Mouse (Mus musculus) gastrocnemius, postnatal 14 days (tissue): ENCODE results near the gene 1700025G04Rik. TPM values are rescaled to one million over a fixed set of nuclear protein-coding genes. Genes with fewer than 3 reads are reported as not detected.

Experiments
- DNase-seq: peaks from one replicate; pipeline ENCODE4 v3.0.0; 2021; ENCODE audit warnings: mixed read lengths
- intact Hi-C: fragments of 180-260 bp; cut with DNase I; formaldehyde crosslinking; loops from one replicate; pipeline ENCODE4 v1.15.1; 2025; ENCODE audit warnings: low total_unique reads
- total RNA-seq, 2 experiments: library from RNA; stranded (reverse); gene quantifications; 2 replicates each; pipeline ENCODE4 v1.2.3; 2021

Gene 1700025G04Rik
- total RNA-seq, 2 experiments from 2014 or later: 50.2 to 53.4 TPM

DNA sequence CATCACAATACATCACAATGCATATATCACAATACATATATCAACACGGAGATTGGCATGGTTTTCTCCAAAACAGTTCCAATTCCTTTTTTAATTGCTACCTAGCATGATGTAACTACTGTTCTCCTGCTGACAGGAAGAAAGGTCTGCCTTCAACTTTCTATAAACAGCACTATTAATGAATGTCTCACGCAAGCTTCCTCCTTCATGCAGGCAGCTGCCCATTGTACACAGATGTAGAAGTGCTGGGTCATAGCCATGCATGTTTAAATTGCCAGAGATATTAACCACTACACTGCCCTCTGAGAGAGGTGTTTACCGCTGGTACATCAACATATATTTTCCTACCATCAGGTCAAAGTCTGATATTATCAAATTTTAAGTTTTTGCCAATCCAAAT lies 113.1 kb downstream of the 1700025G04Rik start:
- intact Hi-C loops: no loop called here

DNA sequence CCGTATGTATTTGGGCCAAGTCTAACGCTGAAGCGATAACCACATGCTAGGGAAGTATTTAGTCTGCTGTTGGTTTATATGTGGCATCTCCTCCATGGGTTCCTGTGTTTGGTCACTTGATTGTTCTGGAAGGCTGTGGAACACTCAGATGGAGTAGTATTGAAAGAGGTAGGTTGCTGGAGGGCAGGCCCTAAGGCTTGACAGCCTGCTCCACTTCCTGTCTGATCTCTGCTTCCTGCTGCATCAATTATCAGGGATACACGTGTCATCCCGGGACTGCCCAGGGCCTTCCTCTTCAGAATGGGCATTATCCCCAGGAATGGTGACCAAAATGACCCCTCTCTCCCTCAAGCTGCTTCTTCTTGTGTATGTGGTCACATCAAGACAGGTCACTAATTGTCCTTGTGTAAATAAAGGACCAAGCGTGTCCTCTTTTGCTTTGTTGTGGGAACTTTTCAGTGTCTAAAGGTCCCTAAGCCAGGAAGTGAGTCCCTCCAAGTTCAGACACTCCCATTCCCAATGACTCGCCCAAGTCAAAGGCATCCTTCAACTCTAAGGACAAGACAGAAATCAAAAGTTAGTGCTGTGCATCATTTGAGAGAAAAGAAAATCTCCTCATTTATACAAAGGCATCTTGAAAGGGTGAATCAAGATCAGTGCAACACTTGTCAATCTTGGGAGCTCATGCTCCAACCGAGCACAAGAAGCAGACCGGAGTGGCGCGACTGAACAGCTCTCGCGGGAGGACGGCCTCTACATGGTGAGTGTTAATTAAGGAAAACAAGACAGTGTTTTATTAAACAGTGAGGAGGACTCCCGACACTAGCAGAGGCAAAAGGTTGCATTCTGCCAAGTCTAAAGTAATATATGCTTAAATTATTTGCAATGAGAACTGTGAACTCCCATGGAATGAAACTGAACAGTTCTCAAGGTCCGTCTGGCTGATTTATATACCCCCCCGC lies 114.2 kb downstream of the 1700025G04Rik start:
- DNase-seq: no peak
- intact Hi-C loops: no loop called here

More for the DNA sequence above, 113.1 kb downstream of the 1700025G04Rik start:
- no peak for DNase-seq

- intact Hi-C loops: no loop called here
Observed at GRCm38 (mm10) chr1:151974887-151975286, 115.0 kb downstream of the 1700025G04Rik start.

DNA sequence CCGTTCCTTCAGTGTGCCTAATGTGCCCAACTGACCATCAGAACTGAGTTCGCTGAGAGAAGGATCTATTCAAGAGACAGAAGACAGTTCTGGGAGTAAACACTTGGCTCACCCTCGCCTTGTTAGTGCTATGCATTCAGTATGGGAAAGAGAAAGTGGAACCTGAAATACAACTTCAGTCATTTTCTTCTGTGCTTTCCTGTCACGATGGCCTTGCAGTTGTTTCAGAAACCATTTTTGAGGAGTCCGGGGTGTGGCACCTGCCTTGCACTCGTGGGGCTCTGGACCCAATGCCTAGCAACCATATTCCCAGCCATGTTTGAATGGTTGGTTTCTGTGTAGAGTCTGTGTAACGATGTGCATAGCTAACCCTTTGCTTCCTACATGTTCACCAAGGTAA lies 115.5 kb downstream of the 1700025G04Rik start:
- no peak for DNase-seq
- intact Hi-C loops: no loop called here

More at GRCm38 (mm10) chr1:151974887-151975286, 115.0 kb downstream of the 1700025G04Rik start:
- DNase-seq: no peak

GRCm38 (mm10) chr1:151973110-151973700 lies 116.7 kb downstream of the 1700025G04Rik start:
- intact Hi-C loops: no loop called here
- no peak for DNase-seq

GRCm38 (mm10) chr1:151971581-151971980 lies 118.3 kb downstream of the 1700025G04Rik start:
- intact Hi-C loops: no loop called here
- DNase-seq: no peak

DNA sequence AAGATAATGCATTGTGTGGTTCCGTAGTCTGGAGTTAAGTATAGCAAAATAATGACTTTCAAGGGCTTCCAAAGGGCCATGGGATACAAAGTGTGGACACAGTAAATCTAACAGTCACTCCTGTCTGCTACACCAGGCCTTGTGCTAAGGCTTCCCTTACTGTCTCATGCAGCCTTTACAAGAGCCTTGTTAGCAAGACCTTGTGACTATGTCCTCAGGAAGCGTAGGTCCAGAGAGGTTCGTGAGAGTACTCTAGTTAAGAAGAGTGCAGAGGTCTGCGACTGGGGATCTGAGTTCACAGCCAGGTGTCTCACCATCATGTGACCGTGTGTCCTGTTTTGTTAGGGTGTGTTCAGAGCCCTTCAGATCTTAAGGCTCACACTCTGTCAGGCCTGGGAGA lies 121.8 kb downstream of the 1700025G04Rik start:
- DNase-seq: no peak
- intact Hi-C loops: no loop called here

DNA sequence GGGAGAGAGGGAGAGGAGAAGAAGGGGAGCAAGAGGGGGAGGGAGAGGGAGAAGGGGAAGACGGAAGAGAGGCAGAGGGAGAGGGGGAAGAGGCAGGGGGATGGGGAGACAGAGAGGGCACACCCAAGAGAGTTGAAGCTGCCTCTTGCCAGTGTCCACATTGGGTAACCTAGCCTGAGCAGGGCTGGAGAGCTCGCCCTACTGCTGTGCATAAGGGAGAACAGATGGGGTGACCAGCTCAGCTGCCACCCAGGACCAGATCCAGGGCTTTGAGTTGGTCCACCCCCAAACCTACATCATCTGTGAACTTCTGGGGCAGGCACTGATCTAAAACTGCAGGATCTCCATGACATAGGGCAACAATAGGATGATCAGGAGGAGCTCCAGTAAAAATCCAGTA lies 125.1 kb downstream of the 1700025G04Rik start:
- intact Hi-C loops: no loop called here
- DNase-seq: no peak

GRCm38 (mm10) chr1:151963248-151963647 lies 126.7 kb downstream of the 1700025G04Rik start:
- intact Hi-C loops: no loop called here
- DNase-seq: no peak

DNA sequence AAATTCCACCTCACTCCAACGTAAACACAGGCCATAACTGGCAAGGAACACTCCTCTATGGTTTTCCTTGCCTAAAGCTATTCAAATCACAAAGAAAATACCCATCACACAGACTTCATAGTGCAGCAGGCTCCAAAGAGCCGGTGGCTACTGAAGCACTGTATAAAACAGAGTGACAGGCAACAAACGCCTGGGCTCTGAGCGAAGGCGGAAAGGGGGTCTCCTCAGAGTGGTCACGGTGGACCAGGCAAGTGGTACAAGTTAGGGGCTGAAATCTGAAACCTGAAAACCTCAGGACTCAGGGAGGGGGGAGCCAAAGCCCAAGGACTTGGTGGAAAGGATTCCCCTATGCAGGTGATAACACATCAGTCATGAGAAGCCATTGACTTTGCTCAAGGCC lies 127.8 kb downstream of the 1700025G04Rik start:
- intact Hi-C loops: no loop called here
- DNase-seq: no peak

GRCm38 (mm10) chr1:151961204-151961603 lies 128.7 kb downstream of the 1700025G04Rik start:
- no peak for DNase-seq
- intact Hi-C loops: no loop called here

DNA sequence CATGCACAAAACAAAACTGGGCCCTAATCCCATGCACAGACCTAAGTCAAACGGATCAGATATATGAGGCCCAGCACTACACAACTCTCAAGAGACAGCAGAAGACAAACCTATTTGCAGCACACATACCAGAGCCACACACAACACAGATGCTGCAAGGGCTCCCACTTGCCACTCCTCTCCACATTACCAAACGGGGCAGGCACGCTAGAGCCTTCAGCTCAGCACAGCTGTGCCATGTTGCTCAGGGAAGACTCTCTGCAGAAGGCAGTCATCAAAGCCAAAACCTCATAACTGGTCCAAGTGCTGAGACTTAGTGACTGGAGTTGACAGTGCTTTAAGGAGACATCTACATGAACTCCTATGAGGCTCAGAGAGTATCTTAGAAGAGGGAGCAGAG lies 130.9 kb downstream of the 1700025G04Rik start:
- intact Hi-C loops: no loop called here
- DNase-seq: no peak

- no peak for DNase-seq
- intact Hi-C loops: no loop called here
Observed at GRCm38 (mm10) chr1:151958442-151958841, 131.5 kb downstream of the 1700025G04Rik start.

GRCm38 (mm10) chr1:151957669-151958068 lies 132.3 kb downstream of the 1700025G04Rik start:
- intact Hi-C loops: no loop called here
- DNase-seq: no peak

DNA sequence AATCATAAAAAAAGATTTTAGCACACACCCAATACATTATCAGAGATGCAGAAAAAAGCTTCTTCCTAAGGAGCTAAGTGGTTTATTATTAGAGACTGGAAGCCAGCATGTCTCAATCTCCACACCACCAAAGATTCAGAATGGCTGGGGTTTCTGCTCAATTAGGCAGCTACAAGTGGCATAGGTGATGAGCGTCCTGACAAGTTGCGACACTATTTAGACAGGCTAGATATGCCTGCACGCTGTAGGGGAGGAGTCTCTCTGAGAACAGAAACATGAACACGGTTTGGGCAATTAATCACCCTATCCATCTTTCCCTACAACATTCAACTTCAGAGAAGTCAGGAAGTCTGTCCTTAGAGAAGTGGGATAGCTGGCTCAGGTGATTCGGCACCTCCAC lies 134.1 kb downstream of the 1700025G04Rik start:
- intact Hi-C loops: no loop called here
- DNase-seq: no peak

GRCm38 (mm10) chr1:151953563-151953962 lies 136.4 kb downstream of the 1700025G04Rik start:
- intact Hi-C loops: no loop called here
- DNase-seq: peak; percentile 86

DNA sequence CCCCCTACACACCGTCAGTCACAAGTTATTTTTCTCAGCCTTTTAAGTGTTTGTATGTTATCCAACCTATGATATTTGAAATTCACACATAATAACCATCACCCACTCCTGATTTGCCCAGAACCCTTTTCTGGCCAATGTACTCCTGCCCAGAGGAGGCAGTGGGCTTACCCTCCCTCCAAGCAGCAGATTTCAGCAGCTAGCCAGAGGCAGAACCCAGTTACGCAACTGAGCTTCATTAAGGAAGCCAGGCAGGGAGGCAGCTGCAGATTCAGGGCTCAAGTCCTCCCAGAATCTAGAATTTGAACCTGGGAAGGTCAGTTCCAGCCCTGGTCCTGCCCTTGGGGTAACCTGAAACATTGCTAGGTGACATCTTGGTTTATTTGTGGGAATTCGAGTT lies 141.9 kb downstream of the 1700025G04Rik start:
- intact Hi-C loops: no loop called here
- peak; percentile 26 for DNase-seq

DNA sequence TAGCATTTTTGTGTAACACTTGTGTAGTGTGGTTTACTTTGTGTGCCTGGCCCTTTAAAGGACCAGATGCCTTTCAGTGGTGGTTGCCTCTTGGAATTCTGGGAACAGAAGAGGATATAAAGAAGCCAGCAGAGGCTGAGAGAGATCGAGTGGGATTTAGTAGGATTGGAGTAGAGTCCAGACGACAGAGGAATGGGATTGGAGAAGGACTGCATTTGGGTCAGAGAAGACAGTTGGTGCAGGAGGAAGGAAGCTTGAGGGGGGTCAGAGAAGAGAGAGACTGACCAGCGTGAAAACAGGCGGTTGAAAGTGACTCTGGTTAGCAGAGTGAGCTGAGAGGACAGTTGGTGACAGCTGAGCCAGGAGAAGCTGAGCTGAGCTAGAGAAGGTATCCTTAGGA lies 142.4 kb downstream of the 1700025G04Rik start:
- DNase-seq: no peak
- intact Hi-C loops: no loop called here

DNA sequence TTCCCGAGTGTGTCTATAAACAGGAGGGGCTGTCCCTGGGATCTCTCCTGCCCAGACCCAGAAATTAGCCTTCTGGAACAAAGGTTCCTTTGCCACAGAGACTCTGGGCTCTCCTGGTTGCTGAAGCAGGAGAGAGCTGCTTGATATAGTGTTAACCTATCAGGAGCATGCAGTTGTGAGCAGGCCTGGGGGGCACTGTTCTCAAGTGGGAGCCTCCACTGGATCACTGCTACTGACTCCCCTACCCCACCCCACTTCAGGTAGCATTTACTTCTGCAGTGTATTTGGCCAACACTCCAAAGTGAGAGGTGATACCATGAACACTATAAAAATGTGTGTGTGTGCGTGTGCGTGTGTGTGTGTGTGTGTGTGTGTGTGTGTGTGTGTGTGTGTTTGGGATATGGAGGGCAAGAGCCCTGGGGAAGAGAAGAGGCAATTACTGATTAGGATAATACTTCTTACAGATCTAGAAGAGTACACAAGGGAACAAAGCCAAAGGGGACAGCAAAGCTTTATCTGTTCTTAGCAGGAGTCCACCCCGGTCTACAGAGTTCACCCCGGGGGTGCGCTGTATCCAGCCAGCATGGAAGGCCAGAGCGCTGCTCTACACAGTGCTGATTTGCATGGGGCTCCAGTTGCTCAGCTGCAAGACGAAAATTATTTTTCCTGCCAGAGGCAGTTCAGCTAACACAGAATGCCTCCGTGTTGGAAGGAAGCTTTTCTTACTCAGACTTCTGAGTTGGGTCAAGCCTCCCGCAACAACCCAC lies 145.3 kb downstream of the 1700025G04Rik start:
- no peak for DNase-seq
- intact Hi-C loops: no loop called here

DNA sequence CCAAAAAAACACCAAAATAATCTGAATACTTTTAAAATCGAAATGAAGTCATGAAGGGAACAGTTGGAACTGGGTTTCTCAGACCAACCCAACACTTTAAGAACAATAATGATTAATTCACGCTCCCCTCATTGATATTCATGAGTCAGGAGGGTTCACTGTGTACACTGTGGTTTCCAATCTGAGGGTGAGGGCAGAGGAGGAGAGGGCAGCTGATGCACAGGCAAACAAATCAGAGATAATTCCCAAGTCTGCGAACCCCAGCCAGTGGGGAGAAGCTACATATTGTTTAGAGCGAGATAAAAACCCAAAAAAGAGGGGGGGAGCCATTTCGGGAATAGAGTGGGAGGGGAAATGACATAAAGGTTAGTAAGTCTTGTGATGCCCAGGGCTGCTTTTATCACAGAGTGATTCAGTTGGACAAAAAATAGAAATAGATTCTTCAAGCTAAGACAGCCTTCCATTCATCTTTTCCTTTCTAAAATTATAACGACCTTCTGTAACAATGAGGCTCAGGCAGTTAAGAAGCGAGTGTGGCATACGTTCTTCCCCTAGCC lies 146.2 kb downstream of the 1700025G04Rik start:
- intact Hi-C loops: no loop called here
- no peak for DNase-seq
